Comparison of ENCODE assay signal across 8 mouse cellular contexts in the genomic region with DNA sequence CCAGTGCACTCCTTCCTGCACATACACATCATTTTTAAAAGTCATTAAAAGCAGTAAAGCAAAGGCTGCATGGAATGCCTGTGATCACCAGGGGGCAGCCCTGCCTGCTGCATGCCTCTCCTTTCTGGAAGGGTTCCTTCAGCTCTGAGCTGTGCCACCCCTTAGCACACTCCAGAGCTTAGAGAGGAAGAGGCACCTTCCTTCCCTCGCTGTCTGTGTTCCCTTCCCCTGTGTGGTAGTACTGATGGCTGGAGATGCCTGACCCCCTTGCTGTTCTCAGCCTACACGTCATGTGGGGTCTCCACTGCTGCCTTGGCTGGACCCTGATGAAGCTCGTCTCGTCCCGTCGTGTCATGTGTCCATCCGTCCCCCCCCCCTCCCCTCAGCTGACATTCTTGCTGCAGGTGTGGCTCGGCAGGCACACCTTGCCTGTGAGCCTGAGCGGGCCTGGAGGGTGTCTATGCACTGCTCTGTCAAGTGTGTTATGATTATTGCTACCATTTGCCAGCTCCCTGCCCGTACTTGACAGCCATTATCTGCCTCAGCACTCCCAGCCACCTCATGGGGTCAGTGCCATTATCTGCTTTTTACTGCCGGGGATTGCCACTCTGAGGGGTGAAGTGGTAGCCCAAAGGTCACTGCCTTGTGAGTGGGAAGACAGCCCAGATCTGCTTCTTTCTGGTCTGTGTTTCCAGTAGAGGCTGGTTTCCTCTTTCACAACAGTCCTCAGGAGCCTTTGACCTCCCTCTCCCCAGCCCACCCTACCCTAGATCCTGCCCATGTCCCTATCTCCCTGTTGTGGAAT. TPM values are rescaled to one million over a fixed set of nuclear protein-coding genes. Genes with fewer than 3 reads are reported as not detected.
DNase-seq lines count a peak whose midpoint lies in the region; ATAC-seq lines count a peak whose summit lies in the region.

No protein-coding gene starts in this region.

- no peaks in the 10 kb centered on the region for H3K9me3 ChIP-seq in forebrain, embryonic 12.5 days
- no peaks in the 10 kb centered on the region for H3K9me3 ChIP-seq in intestine, embryonic 14.5 days (ENCODE audit: control insufficient read depth, low read length)

- peak; percentile 92 for DNase-seq in heart, adult 11 months
- DNase-seq in heart, adult 8-10 months (ENCODE audit: low spot score), result no peak
- peak; percentile 26 for DNase-seq in WW6 (ENCODE audit: low read depth, low spot score)
- peak; percentile 67 for DNase-seq in intestine, embryonic 14.5 days (ENCODE audit: low spot score)
- DNase-seq in left cerebral cortex, postnatal 36 days (ENCODE audit: low spot score in 2 of 2), result peak; percentile 54 to 59
- peak; percentile 33 for DNase-seq in telencephalon, adult 2 months (ENCODE audit: low read depth, low spot score)

- ATAC-seq in forebrain, embryonic 12.5 days (ENCODE audit: low FRiP score), result peak; percentile 42; the same call in 1 of the 2 replicates
- peak; percentile 56 for ATAC-seq in intestine, embryonic 14.5 days (replicated peaks; ENCODE audit: low FRiP score, low TSS enrichment, low read depth)
- ATAC-seq in megakaryocyte progenitor cell, adult 5-6 weeks (replicated peaks; ENCODE audit: poor library complexity), result peak; percentile 77

- no peak overlapping the region for H3K4me3 ChIP-seq in forebrain, embryonic 12.5 days (replicated peaks)
- H3K4me3 ChIP-seq in intestine, embryonic 14.5 days (ENCODE audit: low read depth, low read length), result no peak overlapping the region

- peaks cover 29% of the 10 kb centered on the region for H3K4me1 ChIP-seq in forebrain, embryonic 12.5 days
- no peaks in the 10 kb centered on the region for H3K4me1 ChIP-seq in intestine, embryonic 14.5 days (replicated peaks; ENCODE audit: control insufficient read depth, insufficient read depth, low read length)

- no peak overlapping the region for H3K9ac ChIP-seq in forebrain, embryonic 12.5 days
- H3K9ac ChIP-seq in intestine, embryonic 14.5 days (ENCODE audit: low read length), result no peak overlapping the region

- H3K27ac ChIP-seq in forebrain, embryonic 12.5 days, result no peak overlapping the region
- H3K27ac ChIP-seq in intestine, embryonic 14.5 days (ENCODE audit: low read depth), result peak overlapping the region; percentile 22; the same call in 1 of the 2 replicates

- peaks cover 19% of the 10 kb centered on the region for H3K36me3 ChIP-seq in forebrain, embryonic 12.5 days (replicated peaks)
- H3K36me3 ChIP-seq in intestine, embryonic 14.5 days (ENCODE audit: control insufficient read depth, insufficient read depth, low read length), result peaks cover 25% of the 10 kb centered on the region

- WGBS in forebrain, embryonic 12.5 days, result 78% methylated on average over 11 of the region's 11 CpGs
- 45% methylated on average over 11 of the region's 11 CpGs for WGBS in intestine, embryonic 14.5 days

- H3K4me2 ChIP-seq in forebrain, embryonic 12.5 days, result no peak overlapping the region
- H3K4me2 ChIP-seq in intestine, embryonic 14.5 days (ENCODE audit: low read length), result no peak overlapping the region

- no peaks in the 10 kb centered on the region for H3K27me3 ChIP-seq in forebrain, embryonic 12.5 days
- H3K27me3 ChIP-seq in intestine, embryonic 14.5 days (replicated peaks; ENCODE audit: control insufficient read depth, insufficient read depth, low read length), result no peaks in the 10 kb centered on the region

- intact Hi-C loops in left cerebral cortex, postnatal 36 days (cut with DNase I), result loop anchor here (10.0 kb wide), 2 partner anchors 173 to 493 kb away; no protein-coding TSS in a partner anchor

RNA-seq across cellular contexts. Expression of a gene that starts 6.2 kb away (rescaled TPM):
- not detected for total RNA-seq in heart, adult 8-10 months (2022)
- not detected in 2 replicates for polyA plus RNA-seq in forebrain, embryonic 12.5 days (2016; fragmentation: Nextera tagmentation; extraction: Ambion mirVana)
- 50.8 and 60.3 TPM in 2 replicates for polyA plus RNA-seq in intestine, embryonic 14.5 days (2014; fragmentation: Nextera tagmentation; extraction: Ambion mirVana)
- total RNA-seq in left cerebral cortex, postnatal 36 days (2021), result not detected
- total RNA-seq in megakaryocyte progenitor cell, adult 5-6 weeks (2015), result not detected in 2 replicates
- not detected in 2 replicates for total RNA-seq in megakaryocyte progenitor cell, adult 5-6 weeks (2017)

RNA-seq across cellular contexts. Expression of a gene that starts 27.4 kb away (rescaled TPM):
- total RNA-seq in heart, adult 8-10 months (2022), result under 1 TPM in 2 of 4 experiments, not detected in 2; 0.49 to 0.75 TPM
- polyA plus RNA-seq in forebrain, embryonic 12.5 days (2016; fragmentation: Nextera tagmentation; extraction: Ambion mirVana), result not detected in 2 replicates
- 5.1 and 8.7 TPM in 2 replicates for polyA plus RNA-seq in intestine, embryonic 14.5 days (2014; fragmentation: Nextera tagmentation; extraction: Ambion mirVana)
- not detected for total RNA-seq in left cerebral cortex, postnatal 36 days (2021)
- total RNA-seq in megakaryocyte progenitor cell, adult 5-6 weeks (2015), result not detected in 2 replicates
- total RNA-seq in megakaryocyte progenitor cell, adult 5-6 weeks (2017), result not detected in 2 replicates
